Mouse (Mus musculus): ENCODE results near the gene Cdca8. TPM values are rescaled to one million over a fixed set of nuclear protein-coding genes. Genes with fewer than 3 reads are reported as not detected.

The Cdca8 gene
- polyA plus RNA-seq, 1 experiment from 2014 or later, result 136 TPM

DNA sequence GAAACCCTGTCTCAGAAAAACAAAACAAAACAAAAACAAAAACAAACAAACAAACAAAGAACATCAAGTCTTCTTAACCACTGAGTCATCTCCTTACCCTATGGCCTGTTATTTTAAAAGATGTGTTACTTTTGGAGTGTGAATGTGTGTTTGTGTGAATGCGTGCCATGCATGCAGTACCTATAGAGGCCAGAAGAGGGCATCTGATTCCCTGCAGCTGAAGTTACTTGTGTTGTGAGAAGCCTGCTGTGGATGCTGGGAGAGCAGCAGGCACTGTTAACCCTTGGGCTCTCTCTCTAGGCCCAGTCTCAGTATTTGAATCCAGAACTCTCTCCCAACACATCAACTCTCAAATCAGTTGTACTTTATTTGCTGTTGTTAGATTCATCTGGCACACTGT lies 66.4 kb downstream of the Cdca8 start:
- Histone ChIP-seq H3K9me3 (replicated peaks; ENCODE audit: control insufficient read depth, low read length) (no peaks in the 10 kb centered on the region), H3K36me3 (ENCODE audit: control insufficient read depth, insufficient read depth, low read length) (no peaks in the 10 kb centered on the region), H3K27ac (ENCODE audit: low read depth, low read length) (no peak overlapping the region), H3K4me2 (no peak overlapping the region), H3K4me3 (ENCODE audit: low read depth, low read length) (no peak overlapping the region), H3K27me3 (ENCODE audit: control insufficient read depth, insufficient read depth, low read length) (no peaks in the 10 kb centered on the region), H3K4me1 (ENCODE audit: control insufficient read depth, insufficient read depth, low read length) (no peaks in the 10 kb centered on the region), H3K9ac (ENCODE audit: low read depth, low read length) (no peak overlapping the region)
- 88% methylated on average over 1 of the region's 1 CpGs for WGBS (ENCODE audit: insufficient replicate concordance)
- no peak for ATAC-seq (replicated peaks; ENCODE audit: insufficient number of reproducible peaks, low FRiP score, low TSS enrichment)

Other genes starting within 250 kb of the Cdca8 start
- 57.1 and 60.7 TPM in 2 replicates for gene Utp11, start 245.7 kb downstream of the Cdca8 start, polyA plus RNA-seq (2014; fragmentation: Nextera tagmentation; extraction: Ambion mirVana)
- gene Fhl3, start 238.6 kb downstream of the Cdca8 start, polyA plus RNA-seq (2014; fragmentation: Nextera tagmentation; extraction: Ambion mirVana), result 6.3 and 6.4 TPM in 2 replicates
- gene Sf3a3, start 224.5 kb downstream of the Cdca8 start, polyA plus RNA-seq (2014; fragmentation: Nextera tagmentation; extraction: Ambion mirVana), result 109 and 113 TPM in 2 replicates
- 18.5 and 19.2 TPM in 2 replicates for gene Inpp5b, start 197.5 kb downstream of the Cdca8 start, polyA plus RNA-seq (2014; fragmentation: Nextera tagmentation; extraction: Ambion mirVana)
- gene Mtf1, start 137.2 kb downstream of the Cdca8 start, polyA plus RNA-seq (2014; fragmentation: Nextera tagmentation; extraction: Ambion mirVana), result 11.0 and 13.5 TPM in 2 replicates
- 25.4 and 28.0 TPM in 2 replicates for gene Yrdc, start 88.6 kb downstream of the Cdca8 start, polyA plus RNA-seq (2014; fragmentation: Nextera tagmentation; extraction: Ambion mirVana)
- gene 1110065P20Rik, start 88.1 kb downstream of the Cdca8 start, polyA plus RNA-seq (2014; fragmentation: Nextera tagmentation; extraction: Ambion mirVana), result 41.4 and 46.3 TPM in 2 replicates
- 0.13 and 0.21 TPM in 2 replicates for gene Maneal, start 77.1 kb downstream of the Cdca8 start, polyA plus RNA-seq (2014; fragmentation: Nextera tagmentation; extraction: Ambion mirVana)
- gene Epha10, start 58.4 kb downstream of the Cdca8 start, polyA plus RNA-seq (2014; fragmentation: Nextera tagmentation; extraction: Ambion mirVana), result not detected in 2 replicates
- 3.2 and 5.4 TPM in 2 replicates for gene 9930104L06Rik, start 2.3 kb downstream of the Cdca8 start, polyA plus RNA-seq (2014; fragmentation: Nextera tagmentation; extraction: Ambion mirVana)
- 6.9 and 10.4 TPM in 2 replicates for gene Rspo1, start 47.1 kb upstream of the Cdca8 start, polyA plus RNA-seq (2014; fragmentation: Nextera tagmentation; extraction: Ambion mirVana)
- gene Gnl2, start 77.3 kb upstream of the Cdca8 start, polyA plus RNA-seq (2014; fragmentation: Nextera tagmentation; extraction: Ambion mirVana), result 61.9 and 65.9 TPM in 2 replicates
- gene Dnali1, start 126.4 kb upstream of the Cdca8 start, polyA plus RNA-seq (2014; fragmentation: Nextera tagmentation; extraction: Ambion mirVana), result 0.14 and 0.20 TPM in 2 replicates
- 20.6 and 20.8 TPM in 2 replicates for gene Snip1, start 127.4 kb upstream of the Cdca8 start, polyA plus RNA-seq (2014; fragmentation: Nextera tagmentation; extraction: Ambion mirVana)
- gene Meaf6, start 145.8 kb upstream of the Cdca8 start, polyA plus RNA-seq (2014; fragmentation: Nextera tagmentation; extraction: Ambion mirVana), result 53.4 and 55.4 TPM in 2 replicates
- gene Zc3h12a, start 188.5 kb upstream of the Cdca8 start, polyA plus RNA-seq (2014; fragmentation: Nextera tagmentation; extraction: Ambion mirVana), result 1.1 TPM in 2 replicates